Mouse (Mus musculus): ENCODE results near the gene Dnaja3.

DNA sequence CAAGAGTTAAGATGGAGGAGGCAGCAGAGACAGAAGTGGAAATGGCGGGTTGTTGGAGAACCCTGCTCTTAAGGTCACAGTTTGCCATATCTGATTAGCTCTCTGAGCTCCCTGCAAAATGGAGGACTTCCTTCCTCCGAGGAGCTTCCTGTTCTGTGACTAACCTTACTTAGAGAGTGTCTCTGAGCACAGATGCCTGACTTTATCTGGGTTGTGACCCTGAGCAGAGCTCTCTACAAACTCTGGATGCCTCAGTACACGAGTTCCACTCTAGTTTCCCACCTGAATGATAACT, 83.1 kb downstream of the Dnaja3 start:
- TF ChIP-seq POLR2A (IDR thresholded peaks at IDR 0.05; ENCODE audit: borderline replicate concordance, extremely low read depth, insufficient read depth, insufficient read length, poor library complexity, severe bottlenecking) (no peak), CTCF (IDR thresholded peaks at IDR 0.05; ENCODE audit: borderline replicate concordance, extremely low read depth, insufficient read depth, insufficient read length) (no peak)
